ENCODE assay signal across 8 mouse cellular contexts in the genomic region with DNA sequence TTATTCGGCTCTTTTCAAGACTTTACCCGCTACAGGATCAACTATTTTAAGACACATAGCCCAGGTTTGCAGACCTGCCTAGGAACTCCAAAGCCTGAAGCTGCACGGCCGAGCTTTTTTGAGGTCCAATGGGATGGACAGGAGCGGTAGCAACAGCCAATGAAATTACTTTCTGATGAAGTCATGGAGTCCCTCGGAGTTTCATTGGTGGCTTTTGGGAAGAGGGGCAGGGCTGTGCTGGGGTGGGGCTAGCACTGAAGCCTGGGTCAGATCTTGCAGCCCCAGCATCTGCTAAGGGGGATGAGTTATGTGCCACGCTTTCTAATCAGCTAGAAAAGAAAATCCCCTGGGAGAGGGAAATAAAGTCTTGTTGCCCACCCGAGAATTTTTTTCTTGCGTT. TPM values are rescaled to one million over a fixed set of nuclear protein-coding genes. Genes with fewer than 3 reads are reported as not detected.
DNase-seq lines count a peak whose midpoint lies in the region; ATAC-seq and TF ChIP-seq lines count a peak whose summit lies in the region.

No protein-coding gene starts in this region.

- H3K27ac ChIP-seq in layer of hippocampus, adult 2 months: peak overlapping the region; percentile 87
- H3K27ac ChIP-seq in liver, postnatal 0 days (ENCODE audit: low read depth): no peak overlapping the region
- H3K27ac ChIP-seq in neural tube, embryonic 13.5 days (replicated peaks): peak overlapping the region; percentile 25; the same call in 1 of the 2 replicates

- peaks cover 17% of the 10 kb centered on the region for H3K4me1 ChIP-seq in liver, postnatal 0 days (ENCODE audit: insufficient read depth)
- peaks cover 30% of the 10 kb centered on the region for H3K4me1 ChIP-seq in neural tube, embryonic 13.5 days (replicated peaks)

- no peak overlapping the region for H3K9ac ChIP-seq in liver, postnatal 0 days (replicated peaks)
- peak overlapping the region; percentile 41; the same call in 1 of the 2 replicates for H3K9ac ChIP-seq in neural tube, embryonic 13.5 days

- TF ChIP-seq CTCF in layer of hippocampus, adult 2 months (conservative IDR thresholded peaks at IDR 0.05): no peak
- TF ChIP-seq CTCF in liver, postnatal 0 days (IDR thresholded peaks at IDR 0.05; ENCODE audit: low read depth): no peak

- peak overlapping the region; percentile 34; the same call in 1 of the 2 replicates for H3K4me2 ChIP-seq in liver, postnatal 0 days (ENCODE audit: low read depth, low read length)
- peak overlapping the region; percentile 55 for H3K4me2 ChIP-seq in neural tube, embryonic 13.5 days

- TF ChIP-seq EP300 in liver, postnatal 0 days (IDR thresholded peaks at IDR 0.05; ENCODE audit: low read depth): no peak

- peak; percentile 86 for DNase-seq in MEL-GATA-1-ER (ENCODE audit: extremely low read depth, low read depth)
- DNase-seq in cerebellum, adult 11-12 months: peak; percentile 90
- DNase-seq in forelimb bud, embryonic 11.5 days (ENCODE audit: low read depth, low spot score): peak; percentile 82
- DNase-seq in heart, postnatal 4 days: peak; percentile 83
- peak; percentile 76 to 91 for DNase-seq in layer of hippocampus, adult 2 months (ENCODE audit: low spot score in 2 of 2)
- peak; percentile 46 for DNase-seq in liver, postnatal 0 days
- DNase-seq in thymus, postnatal 0 days (ENCODE audit: low spot score): peak; percentile 71

- 12% methylated on average over 9 of the region's 9 CpGs for WGBS in liver, postnatal 0 days (ENCODE audit: insufficient replicate concordance)
- WGBS in neural tube, embryonic 13.5 days: 7% methylated on average over 9 of the region's 9 CpGs

- H3K9me3 ChIP-seq in liver, postnatal 0 days (ENCODE audit: low read length): no peaks in the 10 kb centered on the region
- no peaks in the 10 kb centered on the region for H3K9me3 ChIP-seq in neural tube, embryonic 13.5 days

- ATAC-seq in liver, postnatal 0 days: peak; percentile 83
- peak; percentile 98 for ATAC-seq in neural tube, embryonic 13.5 days (ENCODE audit: low read depth)

- H3K36me3 ChIP-seq in liver, postnatal 0 days (replicated peaks; ENCODE audit: insufficient read depth, low read length): no peaks in the 10 kb centered on the region
- no peaks in the 10 kb centered on the region for H3K36me3 ChIP-seq in neural tube, embryonic 13.5 days

- H3K27me3 ChIP-seq in liver, postnatal 0 days (ENCODE audit: insufficient read depth, low read length): no peaks in the 10 kb centered on the region
- no peaks in the 10 kb centered on the region for H3K27me3 ChIP-seq in neural tube, embryonic 13.5 days

- H3K4me3 ChIP-seq in layer of hippocampus, adult 2 months: peak overlapping the region; percentile 46
- no peak overlapping the region for H3K4me3 ChIP-seq in liver, postnatal 0 days (ENCODE audit: low read depth, low read length)
- peak overlapping the region; percentile 19 for H3K4me3 ChIP-seq in neural tube, embryonic 13.5 days

RNA-seq across cellular contexts. Expression of gene Ttc7b, which starts 7.1 kb away (rescaled TPM):
- total RNA-seq in heart, postnatal 4 days (2021): 10 to 100 TPM; 75.1 to 77.4 TPM
- total RNA-seq in layer of hippocampus, adult 2 months (2021): 100 to 1,000 TPM; 173 to 184 TPM
- polyA plus RNA-seq in liver, postnatal 0 days (2015; fragmentation: Nextera tagmentation; extraction: Ambion mirVana): 2.2 and 3.3 TPM in 2 replicates
- polyA plus RNA-seq in neural tube, embryonic 13.5 days (2015; fragmentation: Nextera tagmentation; extraction: Ambion mirVana): 5.9 and 7.3 TPM in 2 replicates
- polyA plus RNA-seq in thymus, postnatal 0 days (2015; fragmentation: Nextera tagmentation; extraction: Ambion mirVana): 5.3 and 7.3 TPM in 2 replicates
